Mouse (Mus musculus): Measurements from ENCODE around the gene Gm765. TPM values are rescaled to one million over a fixed set of nuclear protein-coding genes. Genes with fewer than 3 reads are reported as not detected.

Gm765 gene
- total and polyA plus RNA-seq, 2 experiments from 2014 or later, result 0.10 TPM; not detected in 1

GRCm38 (mm10) chr6:98221970-98222369 lies 120.6 kb downstream of the Gm765 start:
- DNase-seq (ENCODE audit: low spot score) (no peak), ATAC-seq (ENCODE audit: low FRiP score) (no peak)
- Histone ChIP-seq H3K36me3 (ENCODE audit: insufficient read depth, low read length) (no peaks in the 10 kb centered on the region), H3K4me1 (ENCODE audit: insufficient read depth, low read length) (no peaks in the 10 kb centered on the region), H3K4me2 (ENCODE audit: low read depth, low read length, poor library complexity, severe bottlenecking) (no peak overlapping the region), H3K9me3 (ENCODE audit: low read length) (no peaks in the 10 kb centered on the region), H3K4me3 (ENCODE audit: low read depth, low read length) (no peak overlapping the region), H3K9ac (replicated peaks; ENCODE audit: low read length, poor library complexity, severe bottlenecking) (no peak overlapping the region), H3K27me3 (ENCODE audit: insufficient read depth, low read length) (no peaks in the 10 kb centered on the region), H3K27ac (ENCODE audit: low read depth, low read length) (no peak overlapping the region)
- 88% methylated on average over 16 of the region's 16 CpGs for WGBS
- no peak for TF ChIP-seq CTCF (IDR thresholded peaks at IDR 0.05)

- 73% methylated on average over 3 of the region's 3 CpGs for WGBS
- Histone ChIP-seq H3K9me3 (ENCODE audit: low read length) (no peaks in the 10 kb centered on the region), H3K36me3 (ENCODE audit: insufficient read depth, low read length) (no peaks in the 10 kb centered on the region), H3K4me2 (ENCODE audit: low read depth, low read length, poor library complexity, severe bottlenecking) (no peak overlapping the region), H3K27ac (ENCODE audit: low read depth, low read length) (no peak overlapping the region), H3K4me3 (ENCODE audit: low read depth, low read length) (no peak overlapping the region), H3K27me3 (ENCODE audit: insufficient read depth, low read length) (no peaks in the 10 kb centered on the region), H3K4me1 (ENCODE audit: insufficient read depth, low read length) (no peaks in the 10 kb centered on the region), H3K9ac (replicated peaks; ENCODE audit: low read length, poor library complexity, severe bottlenecking) (no peak overlapping the region)
- TF ChIP-seq CTCF (IDR thresholded peaks at IDR 0.05), result no peak
- DNase-seq (ENCODE audit: low spot score) (no peak), ATAC-seq (ENCODE audit: low FRiP score) (no peak)
Observed at GRCm38 (mm10) chr6:98212225-98212624, 130.3 kb downstream of the Gm765 start.

GRCm38 (mm10) chr6:98210237-98210636 lies 132.3 kb downstream of the Gm765 start:
- H3K36me3 ChIP-seq (ENCODE audit: insufficient read depth, low read length), result no peaks in the 10 kb centered on the region
- no peaks in the 10 kb centered on the region for H3K9me3 ChIP-seq (ENCODE audit: low read length)
- H3K27me3 ChIP-seq (ENCODE audit: insufficient read depth, low read length), result no peaks in the 10 kb centered on the region
- no peak overlapping the region for H3K9ac ChIP-seq (replicated peaks; ENCODE audit: low read length, poor library complexity, severe bottlenecking)
- H3K4me1 ChIP-seq (ENCODE audit: insufficient read depth, low read length), result no peaks in the 10 kb centered on the region
- no peak overlapping the region for H3K4me2 ChIP-seq (ENCODE audit: low read depth, low read length, poor library complexity, severe bottlenecking)
- no peak overlapping the region for H3K4me3 ChIP-seq (ENCODE audit: low read depth, low read length)
- ATAC-seq (ENCODE audit: low FRiP score) (no peak), DNase-seq (ENCODE audit: low spot score) (no peak)
- TF ChIP-seq CTCF (IDR thresholded peaks at IDR 0.05), result no peak
- H3K27ac ChIP-seq (ENCODE audit: low read depth, low read length), result no peak overlapping the region
- 85% methylated on average over 5 of the region's 5 CpGs for WGBS

GRCm38 (mm10) chr6:98208051-98208450 lies 134.5 kb downstream of the Gm765 start:
- Histone ChIP-seq H3K27ac (ENCODE audit: low read depth, low read length) (no peak overlapping the region), H3K36me3 (ENCODE audit: insufficient read depth, low read length) (no peaks in the 10 kb centered on the region), H3K4me1 (ENCODE audit: insufficient read depth, low read length) (no peaks in the 10 kb centered on the region), H3K27me3 (ENCODE audit: insufficient read depth, low read length) (no peaks in the 10 kb centered on the region), H3K4me3 (ENCODE audit: low read depth, low read length) (no peak overlapping the region), H3K9me3 (ENCODE audit: low read length) (no peaks in the 10 kb centered on the region), H3K4me2 (ENCODE audit: low read depth, low read length, poor library complexity, severe bottlenecking) (no peak overlapping the region), H3K9ac (replicated peaks; ENCODE audit: low read length, poor library complexity, severe bottlenecking) (no peak overlapping the region)
- no peak for ATAC-seq (ENCODE audit: low FRiP score)
- no peak for DNase-seq (ENCODE audit: low spot score)
- TF ChIP-seq CTCF (IDR thresholded peaks at IDR 0.05), result no peak
- WGBS, result 98% methylated on average over 8 of the region's 8 CpGs

GRCm38 (mm10) chr6:98198706-98199105 lies 143.8 kb downstream of the Gm765 start:
- H3K9me3 ChIP-seq (ENCODE audit: low read length), result no peaks in the 10 kb centered on the region
- no peaks in the 10 kb centered on the region for H3K36me3 ChIP-seq (ENCODE audit: insufficient read depth, low read length)
- DNase-seq (ENCODE audit: low spot score) (no peak), ATAC-seq (ENCODE audit: low FRiP score) (no peak)
- no peaks in the 10 kb centered on the region for H3K4me1 ChIP-seq (ENCODE audit: insufficient read depth, low read length)
- H3K27ac ChIP-seq (ENCODE audit: low read depth, low read length), result no peak overlapping the region
- 89% methylated on average over 2 of the region's 2 CpGs for WGBS
- TF ChIP-seq CTCF (IDR thresholded peaks at IDR 0.05), result no peak
- H3K4me3 ChIP-seq (ENCODE audit: low read depth, low read length), result no peak overlapping the region
- H3K9ac ChIP-seq (replicated peaks; ENCODE audit: low read length, poor library complexity, severe bottlenecking), result no peak overlapping the region
- H3K4me2 ChIP-seq (ENCODE audit: low read depth, low read length, poor library complexity, severe bottlenecking), result no peak overlapping the region
- H3K27me3 ChIP-seq (ENCODE audit: insufficient read depth, low read length), result no peaks in the 10 kb centered on the region

GRCm38 (mm10) chr6:98190745-98191442 lies 151.7 kb downstream of the Gm765 start:
- ATAC-seq (ENCODE audit: low FRiP score) (no peak), DNase-seq (ENCODE audit: low spot score) (no peak)
- H3K9me3 ChIP-seq (ENCODE audit: low read length), result no peaks in the 10 kb centered on the region
- no peak overlapping the region for H3K4me2 ChIP-seq (ENCODE audit: low read depth, low read length, poor library complexity, severe bottlenecking)
- H3K9ac ChIP-seq (replicated peaks; ENCODE audit: low read length, poor library complexity, severe bottlenecking), result no peak overlapping the region
- H3K4me1 ChIP-seq (ENCODE audit: insufficient read depth, low read length), result no peaks in the 10 kb centered on the region
- H3K27ac ChIP-seq (ENCODE audit: low read depth, low read length), result no peak overlapping the region
- WGBS, result 70% methylated on average over 8 of the region's 8 CpGs
- TF ChIP-seq CTCF (IDR thresholded peaks at IDR 0.05), result no peak
- no peaks in the 10 kb centered on the region for H3K36me3 ChIP-seq (ENCODE audit: insufficient read depth, low read length)
- no peak overlapping the region for H3K4me3 ChIP-seq (ENCODE audit: low read depth, low read length)
- no peaks in the 10 kb centered on the region for H3K27me3 ChIP-seq (ENCODE audit: insufficient read depth, low read length)

All from midbrain, postnatal 0 days (tissue).